In the genomic region with DNA sequence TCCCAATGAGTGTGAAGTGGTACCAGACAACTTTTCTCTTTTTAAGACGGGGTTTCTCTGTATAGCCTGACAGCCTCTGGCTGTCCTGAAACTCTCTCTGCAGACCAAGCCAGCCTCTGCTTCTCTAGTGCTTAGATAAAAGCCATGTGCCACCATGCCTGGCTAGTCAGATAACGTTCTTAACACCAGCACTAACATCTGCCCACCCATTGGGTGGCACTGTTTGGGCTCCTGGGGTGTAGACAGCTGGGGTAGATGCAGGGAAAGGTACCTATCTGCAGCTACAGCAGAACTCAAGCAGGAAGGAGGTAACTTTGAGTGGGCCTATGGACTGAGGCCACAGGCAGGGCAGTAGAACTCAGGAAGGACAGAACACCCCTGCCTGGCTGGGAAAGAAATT, we compare ENCODE assay signal across 21 mouse cellular contexts. TPM values are rescaled to one million over a fixed set of nuclear protein-coding genes. Genes with fewer than 3 reads are reported as not detected.
DNase-seq lines count a peak whose midpoint lies in the region; ATAC-seq and TF ChIP-seq lines count a peak whose summit lies in the region.
"Had no signal": no experiment of that assay in that cellular context is flagged by ENCODE, and none has a peak within 500 bp of the region (broad histone marks: within the 10 kb centered on the region; RNA-seq: fewer than 3 reads in every experiment).

No protein-coding gene starts in this region.

- no peaks in the 10 kb centered on the region for H3K36me3 ChIP-seq in intestine, embryonic 15.5 days
- H3K36me3 ChIP-seq in intestine, postnatal 0 days (ENCODE audit: control insufficient read depth, insufficient read depth), result no peaks in the 10 kb centered on the region
- H3K36me3 ChIP-seq in intestine, embryonic 16.5 days (ENCODE audit: control insufficient read depth, insufficient read depth, low read length), result no peaks in the 10 kb centered on the region
- H3K36me3 ChIP-seq: limb, embryonic 12.5 days; neural tube, embryonic 12.5 days had no signal

- no peak overlapping the region for H3K4me3 ChIP-seq in intestine, embryonic 15.5 days (replicated peaks)
- no peak overlapping the region for H3K4me3 ChIP-seq in intestine, postnatal 0 days (ENCODE audit: low read depth, low read length)
- H3K4me3 ChIP-seq in intestine, embryonic 16.5 days (ENCODE audit: low read length), result no peak overlapping the region
- H3K4me3 ChIP-seq: limb, embryonic 12.5 days; neural tube, embryonic 12.5 days had no signal

- WGBS in intestine, embryonic 15.5 days, result 47% methylated on average over 2 of the region's 2 CpGs
- 51% methylated on average over 2 of the region's 2 CpGs for WGBS in intestine, postnatal 0 days
- 41% methylated on average over 2 of the region's 2 CpGs for WGBS in intestine, embryonic 16.5 days

- no peak overlapping the region for H3K4me2 ChIP-seq in intestine, embryonic 15.5 days (replicated peaks)
- no peak overlapping the region for H3K4me2 ChIP-seq in intestine, postnatal 0 days (replicated peaks; ENCODE audit: low read depth)
- no peak overlapping the region for H3K4me2 ChIP-seq in intestine, embryonic 16.5 days (ENCODE audit: low read depth, low read length)
- H3K4me2 ChIP-seq: limb, embryonic 12.5 days; neural tube, embryonic 12.5 days had no signal

- H3K27ac ChIP-seq in intestine, embryonic 15.5 days, result no peak overlapping the region
- H3K27ac ChIP-seq in intestine, postnatal 0 days (ENCODE audit: low read depth, low read length), result no peak overlapping the region
- no peak overlapping the region for H3K27ac ChIP-seq in intestine, embryonic 16.5 days (ENCODE audit: low read length)
- H3K27ac ChIP-seq: hindbrain, postnatal 0 days; limb, embryonic 12.5 days; neural tube, embryonic 12.5 days had no signal

- no peaks in the 10 kb centered on the region; the same call in 1 of the 2 replicates for H3K4me1 ChIP-seq in intestine, embryonic 15.5 days (replicated peaks)
- H3K4me1 ChIP-seq in intestine, postnatal 0 days (replicated peaks; ENCODE audit: control insufficient read depth, insufficient read depth, low read length), result no peaks in the 10 kb centered on the region
- no peaks in the 10 kb centered on the region for H3K4me1 ChIP-seq in intestine, embryonic 16.5 days (ENCODE audit: control insufficient read depth, insufficient read depth, low read length)
- H3K4me1 ChIP-seq: limb, embryonic 12.5 days had no signal

- no peaks in the 10 kb centered on the region for H3K9me3 ChIP-seq in intestine, embryonic 15.5 days
- no peaks in the 10 kb centered on the region for H3K9me3 ChIP-seq in intestine, postnatal 0 days (ENCODE audit: control insufficient read depth)
- no peaks in the 10 kb centered on the region for H3K9me3 ChIP-seq in intestine, embryonic 16.5 days (ENCODE audit: control insufficient read depth, low read length)
- H3K9me3 ChIP-seq: neural tube, embryonic 12.5 days had no signal

- peak; percentile 64; the same call in 1 of the 2 replicates for ATAC-seq in intestine, embryonic 15.5 days
- ATAC-seq in intestine, postnatal 0 days, result no peak
- ATAC-seq in intestine, embryonic 16.5 days, result peak; percentile 64
- ATAC-seq in megakaryocyte progenitor cell, adult 5-6 weeks (replicated peaks; ENCODE audit: poor library complexity), result peak; percentile 85
- ATAC-seq: forebrain, embryonic 14.5 days; hindbrain, postnatal 0 days; midbrain, embryonic 16.5 days had no signal

- H3K9ac ChIP-seq in intestine, embryonic 15.5 days, result no peak overlapping the region
- no peak overlapping the region for H3K9ac ChIP-seq in intestine, postnatal 0 days (ENCODE audit: low read depth, low read length)
- no peak overlapping the region for H3K9ac ChIP-seq in intestine, embryonic 16.5 days (ENCODE audit: low read depth, low read length)
- H3K9ac ChIP-seq: limb, embryonic 12.5 days; neural tube, embryonic 12.5 days had no signal

- H3K27me3 ChIP-seq in intestine, embryonic 15.5 days (replicated peaks), result no peaks in the 10 kb centered on the region
- H3K27me3 ChIP-seq in intestine, postnatal 0 days (replicated peaks; ENCODE audit: control insufficient read depth, insufficient read depth, low read length), result no peaks in the 10 kb centered on the region
- no peaks in the 10 kb centered on the region for H3K27me3 ChIP-seq in intestine, embryonic 16.5 days (replicated peaks; ENCODE audit: control insufficient read depth, insufficient read depth, low read length)
- H3K27me3 ChIP-seq: limb, embryonic 12.5 days; neural tube, embryonic 12.5 days had no signal

- peak; percentile 57 for DNase-seq in MEL-GATA-1-ER (ENCODE audit: extremely low read depth, low read depth)
- DNase-seq in retina, embryonic 14.5 days (ENCODE audit: low spot score), result no peak
- DNase-seq in right cerebral cortex, postnatal 36 days (ENCODE audit: low spot score in 2 of 2), result no peak
- DNase-seq in kidney, postnatal 10 days, result no peak
- DNase-seq: adrenal gland, postnatal 14 days; cerebellum, adult 11 months; heart, adult 18-20 months; heart, postnatal 10 days; kidney, postnatal 14 days; lung, postnatal 36 days had no signal

- no peak for TF ChIP-seq CTCF in intestine, postnatal 0 days (IDR thresholded peaks at IDR 0.05; ENCODE audit: low read depth)

RNA-seq across cellular contexts. Expression of a gene that starts 34.0 kb away (rescaled TPM):
- polyA plus RNA-seq in intestine, embryonic 15.5 days (2015; fragmentation: Nextera tagmentation; extraction: Ambion mirVana), result not detected in 2 replicates
- not detected in 2 replicates for polyA plus RNA-seq in intestine, postnatal 0 days (2015; fragmentation: Nextera tagmentation; extraction: Ambion mirVana)
- not detected in 2 replicates for polyA plus RNA-seq in intestine, embryonic 16.5 days (2015; fragmentation: Nextera tagmentation; extraction: Ambion mirVana)
- total RNA-seq in megakaryocyte progenitor cell, adult 5-6 weeks (2015), result not detected in 2 replicates
- not detected in 2 replicates for total RNA-seq in megakaryocyte progenitor cell, adult 5-6 weeks (2017)
- total RNA-seq: adrenal gland, postnatal 14 days; gastrocnemius, adult 18-20 months; heart, adult 18-20 months; heart, postnatal 10 days; hindbrain, postnatal 0 days had no signal
- polyA plus RNA-seq: embryonic facial prominence, embryonic 14.5 days; forebrain, embryonic 14.5 days; limb, embryonic 12.5 days; midbrain, embryonic 16.5 days; neural tube, embryonic 12.5 days had no signal
